Mouse (Mus musculus) spleen, postnatal 14 days (tissue): ENCODE measurements around the gene C1qtnf4.

ENCODE experiments used
- DNase-seq, 2 experiments: peaks; one replicate each; pipeline ENCODE4 v3.0.0; 2021 to 2022; ENCODE audit warnings: low spot score in 2 of 2

C1qtnf4 gene

GRCm38 (mm10) chr2:90931829-90932228, 46.2 kb downstream of the C1qtnf4 start:
- DNase-seq: no peak

- DNase-seq: no peak
Measured at GRCm38 (mm10) chr2:90932273-90932672, 46.6 kb downstream of the C1qtnf4 start.

GRCm38 (mm10) chr2:90938362-90938761, 52.7 kb downstream of the C1qtnf4 start:
- DNase-seq: no peak

DNA sequence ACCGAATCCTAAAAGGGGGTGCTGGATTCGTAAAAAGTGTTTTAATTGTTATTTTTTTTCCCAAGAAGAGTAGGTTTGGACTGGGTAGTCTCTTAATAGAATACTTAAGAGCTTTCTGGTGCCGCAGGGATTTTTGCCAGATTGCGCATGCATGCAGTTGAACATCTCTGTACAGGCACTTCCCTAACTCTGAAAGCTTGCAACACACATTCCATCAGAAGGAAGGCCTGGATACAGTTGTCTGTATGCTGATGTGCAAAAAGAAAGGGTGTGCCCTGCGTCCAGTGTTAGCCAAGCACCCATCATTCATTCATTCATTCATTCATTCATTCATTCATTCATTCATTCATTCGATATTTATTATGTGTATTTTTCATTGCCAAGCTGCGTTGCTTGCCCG, 54.1 kb downstream of the C1qtnf4 start:
- DNase-seq: no peak
